Mouse (Mus musculus) embryonic fibroblast, embryonic 13.5 days (primary cell): ENCODE measurements at regions not wholly inside any gene's neighbourhood (a gene's known extent, or its start where the extent isn't known, plus 50 kb on each side); places are given as distances from the start of the nearest gene placed in this dataset.

Experiments
- H3K27ac ChIP-seq: 2 replicates; pipeline ENCODE4 v1.5.1; 2012; ENCODE audit warnings: low read length, control low read depth, inconsistent platforms; ENCODE audit not compliant: insufficient read depth
- H3K4me1 ChIP-seq: 2 replicates; pipeline ENCODE4 v1.6.1; 2011; ENCODE audit warnings: low read length; ENCODE audit not compliant: control insufficient read depth, insufficient read depth
- H3K4me3 ChIP-seq: 2 replicates; pipeline ENCODE4 v1.5.1; 2011; ENCODE audit warnings: mild to moderate bottlenecking, control low read depth, low read length; ENCODE audit not compliant: insufficient read depth
- CTCF ChIP-seq: IDR thresholded peaks from 2 replicates; pipeline ENCODE4 v1.5.1; 2011; ENCODE audit warnings: mild to moderate bottlenecking, control low read depth, low read length, moderate library complexity, borderline replicate concordance; ENCODE audit not compliant: insufficient read depth
- POLR2A ChIP-seq: IDR thresholded peaks from 2 replicates; pipeline ENCODE4 v1.6.1; 2011; ENCODE audit warnings: low read depth, mild to moderate bottlenecking, control low read depth, low read length, moderate library complexity

GRCm38 (mm10) chr4:9036005-9036404, 797.2 kb upstream of the Car8 start:
- Histone ChIP-seq H3K27ac (no peak overlapping the region), H3K4me1 (no peaks in the 10 kb centered on the region), H3K4me3 (no peak overlapping the region)
- no peak for TF ChIP-seq POLR2A
- TF ChIP-seq CTCF = no peak

GRCm38 (mm10) chr4:9035350-9035749, 796.5 kb upstream of the Car8 start:
- no peak overlapping the region for H3K4me3 ChIP-seq
- TF ChIP-seq CTCF (no peak), POLR2A (no peak)
- H3K27ac ChIP-seq = no peak overlapping the region

GRCm38 (mm10) chr4:9034280-9034679, 795.4 kb upstream of the Car8 start:
- Histone ChIP-seq H3K4me1 (no peaks in the 10 kb centered on the region), H3K27ac (no peak overlapping the region), H3K4me3 (no peak overlapping the region)
- TF ChIP-seq POLR2A (no peak), CTCF (no peak)

More at GRCm38 (mm10) chr4:9035350-9035749, 796.5 kb upstream of the Car8 start:
- no peaks in the 10 kb centered on the region for H3K4me1 ChIP-seq

- Histone ChIP-seq H3K27ac (no peak overlapping the region), H3K4me1 (no peaks in the 10 kb centered on the region), H3K4me3 (no peak overlapping the region)
- TF ChIP-seq POLR2A (no peak), CTCF (no peak)
Observed at GRCm38 (mm10) chr4:9033106-9033642, 794.3 kb upstream of the Car8 start.

GRCm38 (mm10) chr4:9031634-9032033, 792.8 kb upstream of the Car8 start:
- Histone ChIP-seq H3K4me1 (no peaks in the 10 kb centered on the region), H3K27ac (no peak overlapping the region), H3K4me3 (no peak overlapping the region)
- TF ChIP-seq POLR2A (no peak), CTCF (no peak)

- no peaks in the 10 kb centered on the region for H3K4me1 ChIP-seq
- H3K4me3 ChIP-seq = peak overlapping the region; percentile 25; the same call in 1 of the 2 replicates
- TF ChIP-seq CTCF = no peak
- TF ChIP-seq POLR2A = no peak
- no peak overlapping the region for H3K27ac ChIP-seq
Observed at GRCm38 (mm10) chr4:9028946-9029345, 790.1 kb upstream of the Car8 start.

GRCm38 (mm10) chr4:9028475-9028874, 789.6 kb upstream of the Car8 start:
- no peak overlapping the region for H3K27ac ChIP-seq
- no peak for TF ChIP-seq CTCF
- TF ChIP-seq POLR2A = no peak

GRCm38 (mm10) chr4:9027798-9028404, 789.1 kb upstream of the Car8 start:
- H3K4me1 ChIP-seq = no peaks in the 10 kb centered on the region
- no peak overlapping the region for H3K27ac ChIP-seq
- peak overlapping the region; percentile 46 for H3K4me3 ChIP-seq
- TF ChIP-seq CTCF (peak; percentile 84), POLR2A (no peak)

More at GRCm38 (mm10) chr4:9028475-9028874, 789.6 kb upstream of the Car8 start:
- H3K4me3 ChIP-seq = peak overlapping the region; percentile 25
- no peaks in the 10 kb centered on the region for H3K4me1 ChIP-seq

GRCm38 (mm10) chr4:9027383-9027782, 788.5 kb upstream of the Car8 start:
- H3K27ac ChIP-seq = no peak overlapping the region
- H3K4me1 ChIP-seq = no peaks in the 10 kb centered on the region
- no peak for TF ChIP-seq CTCF
- TF ChIP-seq POLR2A = no peak
- H3K4me3 ChIP-seq = no peak overlapping the region

GRCm38 (mm10) chr4:9026841-9027240, 788.0 kb upstream of the Car8 start:
- Histone ChIP-seq H3K4me1 (no peaks in the 10 kb centered on the region), H3K4me3 (no peak overlapping the region), H3K27ac (no peak overlapping the region)
- TF ChIP-seq POLR2A (no peak), CTCF (no peak)

GRCm38 (mm10) chr4:9025821-9026470, 787.1 kb upstream of the Car8 start:
- Histone ChIP-seq H3K4me1 (no peaks in the 10 kb centered on the region), H3K4me3 (no peak overlapping the region), H3K27ac (no peak overlapping the region)
- TF ChIP-seq POLR2A (no peak), CTCF (no peak)
